Comparison of ENCODE assay signal across 7 mouse cellular contexts in genomic region chr14:55767519-55768414, GRCm38 (mm10). TPM values are rescaled to one million over a fixed set of nuclear protein-coding genes. Genes with fewer than 3 reads are reported as not detected.
DNase-seq lines count a peak whose midpoint lies in the region; ATAC-seq and TF ChIP-seq lines count a peak whose summit lies in the region.

No protein-coding gene starts in this region.

- H3K4me1 ChIP-seq in E14TG2a.4 (replicated peaks; ENCODE audit: low read depth, low read length) = peaks cover 39% of the 10 kb centered on the region
- H3K4me1 ChIP-seq in embryonic facial prominence, embryonic 10.5 days = peaks cover 15% of the 10 kb centered on the region
- peaks cover 19% of the 10 kb centered on the region for H3K4me1 ChIP-seq in heart, postnatal 0 days (ENCODE audit: control insufficient read depth, insufficient read depth)
- peaks cover 20% of the 10 kb centered on the region for H3K4me1 ChIP-seq in small intestine, adult 2 months (ENCODE audit: control insufficient read depth, insufficient read depth, insufficient read length, low read length)

- H3K4me3 ChIP-seq in E14TG2a.4 (replicated peaks; ENCODE audit: low read length) = peak overlapping the region; percentile 71
- peak overlapping the region; percentile 59 for H3K4me3 ChIP-seq in embryonic facial prominence, embryonic 10.5 days
- peak overlapping the region; percentile 36 for H3K4me3 ChIP-seq in heart, postnatal 0 days (ENCODE audit: low read depth, low read length)
- peak overlapping the region; percentile 57 for H3K4me3 ChIP-seq in small intestine, adult 2 months (ENCODE audit: low read depth, low read length)

- peak; percentile 82 for DNase-seq in embryonic facial prominence, embryonic 10.5 days (ENCODE audit: low spot score)
- DNase-seq in heart, postnatal 0 days (ENCODE audit: low spot score) = peak; percentile 41
- peak; percentile 82 for DNase-seq in kidney, postnatal 10 days
- peak; percentile 73 for DNase-seq in lung, postnatal 36 days

- H3K9ac ChIP-seq in heart, postnatal 0 days (replicated peaks; ENCODE audit: low read depth, low read length) = 0 out of 2 replicates have a peak overlapping the region, but pooled peaks have one; percentile 1

- peaks cover 88% of the 10 kb centered on the region for H3K27me3 ChIP-seq in E14TG2a.4 (ENCODE audit: insufficient read depth, low read length)
- H3K27me3 ChIP-seq in embryonic facial prominence, embryonic 10.5 days (replicated peaks; ENCODE audit: low read depth, poor library complexity, severe bottlenecking) = peaks cover 93% of the 10 kb centered on the region
- peaks cover 24% of the 10 kb centered on the region; the same call in 1 of the 2 replicates for H3K27me3 ChIP-seq in heart, postnatal 0 days (ENCODE audit: control insufficient read depth, insufficient read depth, low read length)
- H3K27me3 ChIP-seq in small intestine, adult 2 months (ENCODE audit: control insufficient read depth, insufficient read depth, low read length) = 0 out of 2 replicates have a peak, but pooled peaks cover 1% of the 10 kb centered on the region

- peak; percentile 79 for ATAC-seq in activated CD4-positive, CD25-positive, alpha-beta regulatory T cell, adult 4 months
- peak; percentile 79 for ATAC-seq in heart, postnatal 0 days (ENCODE audit: insufficient read depth, low read depth)

- TF ChIP-seq POLR2A in small intestine, adult 2 months (IDR thresholded peaks at IDR 0.05; ENCODE audit: low read depth, low read length) = 0 out of 2 replicates have a peak, but pooled peaks have one; percentile 27

- TF ChIP-seq EP300 in heart, postnatal 0 days (IDR thresholded peaks at IDR 0.05; ENCODE audit: low read depth) = no peak

- H3K4me2 ChIP-seq in heart, postnatal 0 days (ENCODE audit: low read depth, low read length) = peak overlapping the region; percentile 63

- WGBS in embryonic facial prominence, embryonic 10.5 days = 14% methylated on average over 52 of the region's 52 CpGs
- WGBS in heart, postnatal 0 days = 12% methylated on average over 52 of the region's 52 CpGs
- WGBS in small intestine, adult 2 months = 6% methylated on average over 52 of the region's 52 CpGs

- TF ChIP-seq CTCF in E14TG2a.4 (conservative IDR thresholded peaks at IDR 0.05; ENCODE audit: low read length) = no peak
- peak; percentile 57 for TF ChIP-seq CTCF in heart, postnatal 0 days (IDR thresholded peaks at IDR 0.05; ENCODE audit: low read depth)
- 0 out of 2 replicates have a peak, but pooled peaks have one; percentile 47 for TF ChIP-seq CTCF in small intestine, adult 2 months (IDR thresholded peaks at IDR 0.05; ENCODE audit: extremely low read depth, insufficient read length, insufficient replicate concordance, low read depth, low read length)

- no peaks in the 10 kb centered on the region for H3K9me3 ChIP-seq in E14TG2a.4 (ENCODE audit: low read length)
- no peaks in the 10 kb centered on the region for H3K9me3 ChIP-seq in embryonic facial prominence, embryonic 10.5 days
- H3K9me3 ChIP-seq in heart, postnatal 0 days (replicated peaks; ENCODE audit: control insufficient read depth, low read length) = no peaks in the 10 kb centered on the region

- peak overlapping the region; percentile 76 for H3K27ac ChIP-seq in embryonic facial prominence, embryonic 10.5 days (replicated peaks)
- H3K27ac ChIP-seq in heart, postnatal 0 days (ENCODE audit: low read depth) = no peak overlapping the region
- no peak overlapping the region for H3K27ac ChIP-seq in small intestine, adult 2 months (ENCODE audit: insufficient read depth, low read depth, low read length)

- H3K36me3 ChIP-seq in E14TG2a.4 (ENCODE audit: insufficient read depth, low read length) = no peaks in the 10 kb centered on the region
- no peaks in the 10 kb centered on the region for H3K36me3 ChIP-seq in embryonic facial prominence, embryonic 10.5 days (replicated peaks)
- peaks cover 13% of the 10 kb centered on the region; the same call in 1 of the 2 replicates for H3K36me3 ChIP-seq in heart, postnatal 0 days (replicated peaks; ENCODE audit: control insufficient read depth, insufficient read depth, low read length)
- no peaks in the 10 kb centered on the region for H3K36me3 ChIP-seq in small intestine, adult 2 months (ENCODE audit: control insufficient read depth, insufficient read depth, low read length)

RNA-seq across cellular contexts. Expression of gene Ltb4r1, which starts 2.0 kb away (rescaled TPM):
- polyA plus RNA-seq in activated CD4-positive, CD25-positive, alpha-beta regulatory T cell, adult 4 months (2017; shearing (Covaris generic)) = 1 to 10 TPM; 2.5 to 5.6 TPM
- polyA plus RNA-seq in embryonic facial prominence, embryonic 10.5 days (2016; fragmentation: Nextera tagmentation; extraction: Ambion mirVana) = 0.10 and 0.35 TPM in 2 replicates
- 0.62 TPM in 1 of 2 replicates, not detected in the other for total RNA-seq in heart, postnatal 0 days (2014; rRNA removed; ENCODE audit: low replicate concordance)
- polyA plus RNA-seq in heart, postnatal 0 days (2015; fragmentation: Nextera tagmentation; extraction: Ambion mirVana) = 0.38 and 0.40 TPM in 2 replicates
- polyA plus RNA-seq in small intestine, adult 2 months (2012; rRNA removed) = 25.3 and 26.4 TPM in 2 replicates

RNA-seq across cellular contexts. Expression of gene Ltb4r2, which starts 6.5 kb away (rescaled TPM):
- under 1 TPM in 1 of 2 experiments, not detected in 1; 0.40 TPM for polyA plus RNA-seq in activated CD4-positive, CD25-positive, alpha-beta regulatory T cell, adult 4 months (2017; shearing (Covaris generic))
- polyA plus RNA-seq in embryonic facial prominence, embryonic 10.5 days (2016; fragmentation: Nextera tagmentation; extraction: Ambion mirVana) = 0.13 and 0.39 TPM in 2 replicates
- not detected in 2 replicates for total RNA-seq in heart, postnatal 0 days (2014; rRNA removed; ENCODE audit: low replicate concordance)
- polyA plus RNA-seq in heart, postnatal 0 days (2015; fragmentation: Nextera tagmentation; extraction: Ambion mirVana) = 0.10 and 0.22 TPM in 2 replicates
- polyA plus RNA-seq in small intestine, adult 2 months (2012; rRNA removed) = 65.3 and 90.6 TPM in 2 replicates

RNA-seq across cellular contexts. Expression of gene Cideb, which starts 9.5 kb away (rescaled TPM):
- not detected for polyA plus RNA-seq in activated CD4-positive, CD25-positive, alpha-beta regulatory T cell, adult 4 months (2017; shearing (Covaris generic))
- polyA plus RNA-seq in embryonic facial prominence, embryonic 10.5 days (2016; fragmentation: Nextera tagmentation; extraction: Ambion mirVana) = 0.16 TPM in 1 of 2 replicates, not detected in the other
- 0.31 and 0.34 TPM in 2 replicates for total RNA-seq in heart, postnatal 0 days (2014; rRNA removed; ENCODE audit: low replicate concordance)
- polyA plus RNA-seq in heart, postnatal 0 days (2015; fragmentation: Nextera tagmentation; extraction: Ambion mirVana) = 2.8 and 3.6 TPM in 2 replicates
- polyA plus RNA-seq in small intestine, adult 2 months (2012; rRNA removed) = 309 and 797 TPM in 2 replicates

RNA-seq across cellular contexts. Expression of gene Adcy4, which starts 16.1 kb away (rescaled TPM):
- polyA plus RNA-seq in activated CD4-positive, CD25-positive, alpha-beta regulatory T cell, adult 4 months (2017; shearing (Covaris generic)) = under 1 TPM in 1 of 2 experiments, not detected in 1; 0.08 TPM
- 10.7 and 11.4 TPM in 2 replicates for polyA plus RNA-seq in embryonic facial prominence, embryonic 10.5 days (2016; fragmentation: Nextera tagmentation; extraction: Ambion mirVana)
- total RNA-seq in heart, postnatal 0 days (2014; rRNA removed; ENCODE audit: low replicate concordance) = 16.2 and 17.4 TPM in 2 replicates
- 10.6 TPM in 2 replicates for polyA plus RNA-seq in heart, postnatal 0 days (2015; fragmentation: Nextera tagmentation; extraction: Ambion mirVana)
- polyA plus RNA-seq in small intestine, adult 2 months (2012; rRNA removed) = 3.3 and 6.1 TPM in 2 replicates

RNA-seq across cellular contexts. Expression of gene Ripk3, which starts 20.9 kb away (rescaled TPM):
- 10 to 100 TPM; 94.3 to 99.3 TPM for polyA plus RNA-seq in activated CD4-positive, CD25-positive, alpha-beta regulatory T cell, adult 4 months (2017; shearing (Covaris generic))
- 21.4 and 24.1 TPM in 2 replicates for polyA plus RNA-seq in embryonic facial prominence, embryonic 10.5 days (2016; fragmentation: Nextera tagmentation; extraction: Ambion mirVana)
- 8.5 and 16.3 TPM in 2 replicates for total RNA-seq in heart, postnatal 0 days (2014; rRNA removed; ENCODE audit: low replicate concordance)
- polyA plus RNA-seq in heart, postnatal 0 days (2015; fragmentation: Nextera tagmentation; extraction: Ambion mirVana) = 9.3 and 9.4 TPM in 2 replicates
- 24.7 and 42.1 TPM in 2 replicates for polyA plus RNA-seq in small intestine, adult 2 months (2012; rRNA removed)

Comparison
In these comparisons a context has a peak if more than half of its experiments do, and no peak if none do; other contexts are left out.
1. RNA of gene Ltb4r2, which starts 6.5 kb away (polyA plus RNA-seq): 65.3 to 90.6 TPM in small intestine, adult 2 months; 0.40 TPM in activated CD4-positive, CD25-positive, alpha-beta regulatory T cell, adult 4 months, 0.13 to 0.39 TPM in embryonic facial prominence, embryonic 10.5 days and 0.10 to 0.22 TPM in heart, postnatal 0 days; every median in the first group is over 10 times any median in the second.
2. RNA of gene Cideb, which starts 9.5 kb away (polyA plus RNA-seq): 309 to 797 TPM in small intestine, adult 2 months; 2.8 to 3.6 TPM in heart, postnatal 0 days, 0.16 TPM in embryonic facial prominence, embryonic 10.5 days and not detected in activated CD4-positive, CD25-positive, alpha-beta regulatory T cell, adult 4 months; every median in the first group is over 10 times any median in the second.
3. Peak in every context shown above with its lines, with median percentiles within 50 percentile points of each other: H3K4me3 ChIP-seq and DNase-seq.